Mouse (Mus musculus): Measurements from ENCODE around the gene Pebp1.

GRCm38 (mm10) chr5:117274817-117275216 is 12.6 kb downstream of the Pebp1 start:
- TF ChIP-seq CTCF (IDR thresholded peaks at IDR 0.05; ENCODE audit: low read depth, low read length) (no peak), GATA1 (IDR thresholded peaks at IDR 0.05; ENCODE audit: borderline replicate concordance, low read length) (no peak), TAL1 (conservative IDR thresholded peaks at IDR 0.05; ENCODE audit: low read depth, low read length) (no peak), POLR2AphosphoS5 (IDR thresholded peaks at IDR 0.05; ENCODE audit: insufficient replicate concordance, low read depth, low read length) (no peak), GATA2 (IDR thresholded peaks at IDR 0.05; ENCODE audit: borderline replicate concordance, low read depth, low read length) (no peak)
